Mouse (Mus musculus) retina, postnatal 7 days (tissue): Measurements from ENCODE around the gene Rnase2b.
"Not testable (repeated sequence)": the region's sequence is repeated elsewhere in the genome, so short reads cannot be mapped to it uniquely, and the experiment has no call there.

Experiments
- DNase-seq: peaks from one replicate; pipeline ENCODE4 v3.0.0-alpha.2; 2012; ENCODE audit warnings: low read depth, low spot score

The Rnase2b gene

GRCm38 (mm10) chr14:51152249-51152870 lies 9.7 kb upstream of the Rnase2b start:
- DNase-seq, result no peak

GRCm38 (mm10) chr14:51156056-51156735 lies 5.9 kb upstream of the Rnase2b start:
- no peak for DNase-seq

- DNase-seq, result no peak
Observed at GRCm38 (mm10) chr14:51156736-51157068, 5.4 kb upstream of the Rnase2b start.

- no peak for DNase-seq
Observed at GRCm38 (mm10) chr14:51157072-51157471, 5.0 kb upstream of the Rnase2b start.

- DNase-seq, result not testable (repeated sequence)
Observed at GRCm38 (mm10) chr14:51163323-51163722, 1.3 kb downstream of the Rnase2b start.

GRCm38 (mm10) chr14:51165435-51165834 lies 3.4 kb downstream of the Rnase2b start:
- no peak for DNase-seq

- no peak for DNase-seq
Observed at GRCm38 (mm10) chr14:51166068-51166467, 4.0 kb downstream of the Rnase2b start.

- not testable (repeated sequence) for DNase-seq
Observed at GRCm38 (mm10) chr14:51172095-51172865, 10.2 kb downstream of the Rnase2b start.

- not testable (repeated sequence) for DNase-seq
Observed at GRCm38 (mm10) chr14:51172947-51173346, 10.9 kb downstream of the Rnase2b start.

GRCm38 (mm10) chr14:51173843-51174242 lies 11.8 kb downstream of the Rnase2b start:
- DNase-seq, result no peak

GRCm38 (mm10) chr14:51181051-51181450 lies 19.0 kb downstream of the Rnase2b start:
- not testable (repeated sequence) for DNase-seq

- no peak for DNase-seq
Observed at GRCm38 (mm10) chr14:51195681-51196080, 33.6 kb downstream of the Rnase2b start.

GRCm38 (mm10) chr14:51199098-51200023 lies 37.3 kb downstream of the Rnase2b start, which contains the start of gene Ang2:
Gene Ang2, minus strand, starts transcription at chr14:51199148.
- DNase-seq, result no peak

GRCm38 (mm10) chr14:51200054-51200453 lies 38.0 kb downstream of the Rnase2b start:
- no peak for DNase-seq

GRCm38 (mm10) chr14:51200466-51200865 lies 38.4 kb downstream of the Rnase2b start:
- no peak for DNase-seq

GRCm38 (mm10) chr14:51203115-51203514 lies 41.1 kb downstream of the Rnase2b start, which contains the start of gene Ear14:
Gene Ear14, plus strand, starts transcription at chr14:51203391.
- no peak for DNase-seq
